Mouse (Mus musculus) WW6 (cell line): ENCODE measurements at regions not wholly inside any gene's neighbourhood (a gene's known extent, or its start where the extent isn't known, plus 50 kb on each side); places are given as distances from the start of the nearest gene placed in this dataset.

ENCODE experiments used
- DNase-seq: peaks from one replicate; pipeline ENCODE4 v3.0.0-alpha.2; 2013; ENCODE audit warnings: low read depth, low spot score

DNA sequence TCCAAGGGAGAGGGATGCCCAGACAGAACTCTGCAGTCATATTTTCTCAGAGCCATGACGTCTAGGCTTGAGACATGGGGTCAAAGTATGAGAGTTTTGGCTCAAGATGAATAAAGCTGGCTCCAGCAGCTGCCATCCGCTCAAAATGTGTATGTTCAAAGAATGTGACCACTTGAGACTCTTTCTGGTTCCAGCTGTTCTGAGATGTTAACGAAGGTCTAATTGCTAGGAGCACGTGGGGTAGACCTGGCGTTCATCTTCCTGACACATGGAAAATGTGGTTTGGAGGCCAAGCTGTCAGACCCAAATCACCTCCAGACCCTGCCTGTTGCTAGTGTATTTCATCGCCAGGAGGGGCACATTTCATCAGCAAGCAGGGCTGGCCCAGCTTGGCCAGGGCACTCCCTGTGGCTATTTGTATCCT lies 58.9 kb upstream of the Ankrd1 start:
- no peak for DNase-seq

DNA sequence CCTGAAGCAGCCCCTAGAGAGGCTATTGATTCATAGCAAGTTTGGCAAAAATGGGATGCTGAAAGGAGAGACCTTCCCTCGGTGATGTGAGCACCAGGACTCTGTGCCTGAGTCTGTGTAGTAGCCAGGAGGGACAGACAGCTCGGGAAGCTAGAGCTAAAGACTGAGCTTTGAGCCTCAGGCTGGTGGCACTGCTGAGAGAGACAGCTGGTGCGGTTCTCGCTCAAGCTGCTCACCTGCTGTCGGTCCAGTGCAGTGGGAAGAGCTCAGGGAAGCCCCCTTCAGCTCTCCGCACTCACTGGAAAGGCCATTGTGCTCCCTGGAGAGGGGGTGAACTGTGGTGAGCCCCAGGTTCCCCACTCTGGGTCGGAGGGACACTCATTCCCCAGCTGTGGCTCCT lies 60.4 kb upstream of the Ankrd1 start:
- DNase-seq, result no peak

GRCm38 (mm10) chr19:36181535-36181934 lies 61.6 kb upstream of the Ankrd1 start:
- DNase-seq, result no peak

DNA sequence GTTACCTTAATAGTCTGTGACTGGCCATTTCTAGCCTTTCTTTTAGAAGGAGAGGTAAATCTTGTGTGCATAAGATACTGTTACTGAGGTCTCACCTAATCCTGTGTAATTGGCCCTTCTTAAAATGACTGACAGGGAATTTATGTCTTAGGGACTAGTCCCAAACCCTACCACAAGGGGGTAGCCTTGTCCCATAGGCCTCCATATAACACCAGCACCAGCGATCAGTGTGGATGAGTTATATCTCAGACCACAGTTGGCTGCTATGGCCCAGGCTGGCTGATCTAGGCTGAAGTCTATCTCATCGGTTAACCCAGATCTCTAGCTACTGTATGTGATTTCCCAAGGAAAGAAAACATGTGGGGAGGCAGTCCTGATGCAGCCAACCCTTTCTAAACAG lies 63.2 kb upstream of the Ankrd1 start:
- peak; percentile 36 for DNase-seq

DNA sequence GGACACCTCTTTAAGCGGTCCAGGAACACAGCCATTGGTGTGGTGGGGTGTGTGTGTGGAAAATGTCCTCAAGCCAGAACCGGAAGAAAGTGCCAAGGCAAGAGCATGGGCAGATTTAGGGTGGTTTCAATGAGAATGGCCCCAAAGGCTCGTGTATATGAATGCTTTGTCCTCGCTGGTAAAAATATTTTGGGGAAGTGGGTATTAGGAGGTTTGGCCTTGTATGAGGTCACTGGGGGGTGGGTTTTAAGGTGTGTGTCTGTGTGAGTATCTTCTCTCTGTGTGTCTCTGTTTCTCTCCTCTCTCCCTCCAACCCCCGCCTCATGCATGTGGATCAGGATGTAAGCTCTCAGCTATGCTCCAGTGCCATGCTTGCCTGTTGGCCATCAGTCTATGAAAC lies 69.8 kb upstream of the Ankrd1 start:
- no peak for DNase-seq

DNA sequence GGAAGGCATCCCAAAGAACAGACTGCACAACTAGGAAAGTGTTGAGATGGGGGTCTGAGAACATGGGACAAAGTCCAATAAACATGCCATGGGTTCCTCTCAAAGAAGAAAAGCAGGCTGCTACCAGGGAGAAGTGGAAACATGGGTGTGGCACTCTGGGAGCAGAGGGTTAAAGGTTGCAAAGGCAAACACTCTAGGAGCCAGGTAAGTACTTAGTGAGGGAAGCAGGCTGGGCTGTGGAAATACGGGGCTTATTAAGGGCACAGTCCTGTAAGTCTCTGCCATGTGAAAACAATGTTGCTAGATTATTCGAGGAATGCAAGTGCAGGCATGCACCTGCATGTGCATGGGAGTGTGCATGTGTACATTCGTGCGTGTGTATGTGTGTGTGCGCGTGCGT lies 71.7 kb upstream of the Ankrd1 start:
- DNase-seq, result no peak

- DNase-seq, result no peak
Measured at GRCm38 (mm10) chr19:36204269-36204668, 84.4 kb upstream of the Ankrd1 start.

DNA sequence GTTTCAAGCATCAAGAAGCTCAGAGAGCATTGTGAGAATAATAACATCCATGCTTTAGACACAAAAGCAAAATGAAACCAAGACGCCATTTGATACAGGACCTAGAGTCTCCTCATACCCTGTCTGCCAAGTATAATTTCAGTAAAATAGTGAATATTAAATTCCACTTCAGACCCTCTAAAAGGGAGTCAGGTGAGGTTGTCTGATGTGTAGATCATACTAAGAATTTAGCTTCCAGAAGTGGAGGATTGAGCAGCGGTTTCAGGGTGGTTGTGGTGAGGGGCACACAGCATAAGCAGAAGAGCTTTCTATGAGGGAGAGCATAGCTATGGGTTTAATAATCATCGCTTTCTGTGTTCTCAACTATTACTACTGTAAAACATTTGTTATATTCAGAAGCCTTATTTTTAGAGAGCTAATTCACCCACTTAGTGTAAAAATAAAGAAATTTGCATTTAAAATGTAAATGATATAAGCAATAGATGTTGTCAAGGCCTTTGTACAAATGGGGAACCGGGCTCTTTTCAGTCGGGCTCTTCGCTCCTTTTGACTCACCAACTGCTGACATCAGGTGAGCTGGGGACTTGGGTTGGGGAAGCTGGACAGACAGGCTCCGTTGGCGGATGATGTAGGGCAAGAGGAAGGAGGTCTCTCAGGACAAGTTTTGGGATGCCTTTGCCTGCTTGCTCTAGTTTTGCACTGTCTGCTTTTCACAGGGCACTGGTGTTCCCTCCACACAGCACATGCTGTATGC lies 85.2 kb upstream of the Ankrd1 start:
- no peak for DNase-seq

- no peak for DNase-seq
Measured at GRCm38 (mm10) chr19:36207735-36208288, 87.9 kb upstream of the Ankrd1 start.

GRCm38 (mm10) chr19:36208419-36208818 lies 88.5 kb upstream of the Ankrd1 start:
- DNase-seq, result no peak

DNA sequence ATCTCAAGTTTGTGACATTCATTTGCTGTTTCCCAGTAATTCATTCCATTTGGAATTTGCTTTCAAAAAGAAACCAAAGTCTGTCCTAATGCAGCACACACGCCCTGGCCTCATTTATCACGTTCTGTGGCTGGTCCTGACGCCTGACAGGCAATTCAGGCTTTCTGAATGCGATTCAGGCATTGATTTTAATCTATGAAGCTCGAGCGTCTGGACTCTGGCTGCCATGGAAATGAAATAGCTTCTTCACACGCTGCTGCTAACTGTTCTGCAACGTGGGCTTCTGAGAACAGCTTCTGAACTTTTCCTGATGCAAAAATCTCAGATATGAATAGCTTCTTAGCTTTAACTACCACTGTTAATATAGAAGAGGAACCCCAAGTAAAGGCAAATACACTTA lies 93.6 kb upstream of the Ankrd1 start:
- no peak for DNase-seq

- DNase-seq, result no peak
Measured at GRCm38 (mm10) chr19:36214188-36214968, 94.5 kb upstream of the Ankrd1 start.

GRCm38 (mm10) chr19:36217177-36217576 lies 97.3 kb upstream of the Ankrd1 start:
- DNase-seq, result no peak

DNA sequence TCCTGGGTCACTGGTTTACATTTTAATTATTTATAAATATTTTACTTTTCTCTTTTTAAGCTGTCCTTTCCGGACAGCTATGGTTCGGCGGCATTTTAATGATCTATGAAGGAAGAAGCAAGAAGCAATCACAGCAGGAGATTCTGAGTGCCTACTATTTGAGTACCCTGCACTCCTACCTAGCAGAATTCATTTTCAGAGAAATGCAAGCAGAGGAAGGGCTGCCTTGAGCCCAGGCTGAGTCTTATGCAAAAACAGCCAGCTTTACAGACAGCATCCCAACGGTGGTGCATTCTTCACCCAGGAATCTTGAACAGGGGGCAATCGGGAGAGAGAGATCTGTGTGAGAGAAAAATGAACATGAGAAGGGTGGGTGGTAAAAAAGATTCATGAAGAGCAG lies 97.7 kb upstream of the Ankrd1 start:
- DNase-seq, result no peak

- DNase-seq, result no peak
Measured at GRCm38 (mm10) chr19:36218921-36219320, 99.0 kb upstream of the Ankrd1 start.

DNA sequence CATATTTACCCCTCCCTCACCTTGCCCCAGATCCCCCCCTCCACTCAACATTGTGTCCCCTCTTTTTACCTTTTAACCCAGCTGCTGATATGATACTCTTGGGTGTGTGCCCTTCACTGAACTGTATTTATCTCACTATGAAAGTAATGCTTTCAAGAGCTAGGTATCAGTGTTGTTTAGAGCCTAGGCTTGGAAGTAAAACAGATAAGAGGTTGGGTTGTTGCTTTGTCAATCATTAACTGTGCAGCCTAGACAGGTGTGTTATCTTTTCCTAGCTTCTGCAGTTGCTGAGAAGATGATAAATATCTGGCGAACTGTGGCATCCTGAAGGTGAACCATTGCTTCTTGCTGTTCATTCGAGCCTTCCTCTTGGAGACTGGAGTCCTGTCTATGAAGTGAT lies 101.2 kb upstream of the Ankrd1 start:
- DNase-seq, result no peak

- no peak for DNase-seq
Measured at GRCm38 (mm10) chr19:36221596-36221995, 101.7 kb upstream of the Ankrd1 start.

DNA sequence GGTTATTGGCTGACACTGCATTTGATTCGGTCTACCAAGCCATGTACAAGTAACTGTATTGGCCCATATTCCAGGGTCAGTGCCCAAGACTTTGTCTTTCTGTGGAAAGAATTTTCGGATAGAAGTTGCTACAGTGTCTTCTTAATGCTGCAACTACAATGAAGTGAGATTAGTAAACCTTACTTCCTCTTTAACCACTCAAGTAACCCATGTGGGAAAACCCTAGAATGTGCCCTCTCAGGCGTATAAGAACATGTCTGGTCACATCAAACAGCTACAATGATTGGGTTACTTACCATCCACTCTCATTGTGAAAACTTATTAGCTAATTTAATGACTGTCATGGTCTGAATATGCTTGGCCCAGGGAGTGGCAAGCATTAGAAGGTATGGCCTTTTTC lies 102.3 kb upstream of the Ankrd1 start:
- no peak for DNase-seq

GRCm38 (mm10) chr19:36224518-36224917 lies 104.6 kb upstream of the Ankrd1 start:
- no peak for DNase-seq

DNA sequence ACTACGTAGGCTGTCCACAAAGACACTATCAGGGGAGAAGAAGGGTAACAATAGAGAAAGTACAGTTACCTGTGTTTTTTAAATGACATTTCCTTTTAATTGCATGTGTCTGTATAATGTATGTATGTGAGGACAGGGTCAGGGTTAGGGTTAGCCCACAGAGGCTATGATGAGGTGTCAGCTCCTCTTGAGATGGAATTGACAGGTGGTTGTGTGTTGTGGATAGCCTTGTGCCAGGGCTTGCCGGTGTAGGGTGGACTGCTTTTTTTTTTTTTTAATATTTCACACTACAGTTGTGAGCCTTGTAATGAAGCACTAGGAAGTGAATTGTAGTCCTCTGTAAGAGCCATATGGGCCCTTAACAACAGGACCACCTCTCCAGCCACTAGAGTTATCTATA lies 105.7 kb upstream of the Ankrd1 start:
- DNase-seq, result no peak

DNA sequence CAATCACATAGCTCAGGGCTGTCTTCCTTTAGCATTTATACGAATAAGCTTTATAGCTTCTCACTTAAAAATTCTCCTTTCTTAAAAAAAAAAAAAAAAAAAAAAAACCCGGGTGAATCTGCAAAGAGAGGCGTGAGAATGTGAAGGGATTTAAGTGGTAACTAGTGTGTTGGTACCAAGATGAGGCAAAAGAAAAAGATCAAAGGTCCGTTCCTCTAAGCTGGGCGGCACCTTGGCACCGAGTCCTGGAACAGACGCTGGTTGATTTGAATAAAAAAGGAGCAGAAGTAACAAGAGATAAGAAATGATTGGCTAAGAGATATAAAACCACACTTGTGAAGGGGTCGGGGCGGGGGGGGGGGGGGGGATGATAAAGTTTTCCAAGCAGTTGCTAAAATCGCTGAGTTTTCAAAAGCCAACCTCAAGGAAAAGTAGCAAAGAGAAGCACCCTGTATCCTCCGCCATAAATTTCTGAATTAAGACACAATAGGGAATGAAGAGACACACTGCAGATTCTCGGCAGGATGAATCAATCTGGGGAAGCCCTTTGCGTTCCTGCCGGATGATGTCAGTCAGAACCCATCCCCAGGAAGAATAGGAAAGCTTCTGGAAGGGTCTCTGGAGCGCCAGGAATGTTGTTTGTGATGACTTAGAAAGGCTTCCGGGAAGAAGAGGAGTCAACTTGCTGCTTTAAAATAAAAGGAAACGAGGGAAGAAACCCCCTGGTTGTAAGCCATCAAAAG lies 107.7 kb upstream of the Ankrd1 start:
- DNase-seq, result no peak

DNA sequence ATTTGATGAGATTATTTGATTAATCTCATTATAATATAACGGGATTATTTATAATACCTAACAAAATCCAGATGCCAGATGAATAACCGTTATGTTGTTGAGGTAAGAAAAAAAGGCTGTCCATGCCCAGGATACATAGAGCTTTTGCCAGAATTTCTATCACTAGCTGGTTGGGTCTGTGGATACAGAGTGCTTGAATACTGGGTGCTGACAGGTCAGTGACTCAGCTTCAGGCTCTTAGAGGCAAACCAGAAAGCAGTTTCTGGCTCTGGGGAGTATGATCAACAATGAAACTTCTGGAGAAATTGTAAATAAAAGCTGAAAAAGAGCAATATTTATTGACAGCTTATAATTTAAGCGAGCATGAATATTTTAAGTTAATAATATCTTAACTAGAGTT lies 109.4 kb upstream of the Ankrd1 start:
- DNase-seq, result no peak
